Mouse (Mus musculus) brain, embryonic 14.5 days (tissue): Measurements from ENCODE around the gene Myh6. TPM values are rescaled to one million over a fixed set of nuclear protein-coding genes. Genes with fewer than 3 reads are reported as not detected.

Experiments
- DNase-seq: peaks from one replicate; pipeline ENCODE4 v3.0.0-alpha.2; 2011; ENCODE audit warnings: low read depth
- CTCF ChIP-seq: fragments of 200-500 bp; IDR thresholded peaks from 2 replicates; pipeline ENCODE4 v1.5.1; 2012; ENCODE audit warnings: inconsistent platforms, mild to moderate bottlenecking, moderate library complexity, borderline replicate concordance; ENCODE audit not compliant: insufficient read depth, insufficient read length; ENCODE audit errors: extremely low read depth
- POLR2A ChIP-seq: fragments of 200-500 bp; IDR thresholded peaks from 2 replicates; pipeline ENCODE4 v1.6.1; 2012; ENCODE audit warnings: mild to moderate bottlenecking, inconsistent platforms, borderline replicate concordance; ENCODE audit not compliant: poor library complexity, insufficient read depth, insufficient read length, severe bottlenecking; ENCODE audit errors: extremely low read depth
- polyA plus RNA-seq: library from polyadenylated mRNA; depleted of rRNA; stranded (reverse); fragments of >200 nt; gene quantifications from 2 replicates; pipeline ENCODE4 v1.2.3, GENCODE M21; 2012; rRNA removed

The Myh6 gene
- 0.05 and 0.18 TPM in 2 replicates for polyA plus RNA-seq

- TF ChIP-seq CTCF (no peak), POLR2A (no peak)
- DNase-seq, result no peak
Measured at GRCm38 (mm10) chr14:54966320-54966977, at the start of gene Myh6. Gene Myh6 (minus strand): TSS chr14:54966927.

- TF ChIP-seq POLR2A (no peak), CTCF (no peak)
- no peak for DNase-seq
Measured at GRCm38 (mm10) chr14:55015767-55016111, 49.0 kb upstream of the Myh6 start.

- DNase-seq, result peak; percentile 100
- TF ChIP-seq POLR2A (peak; percentile 56; the same call in 1 of the 2 replicates), CTCF (peak; percentile 88)
Measured at GRCm38 (mm10) chr14:55014991-55015766, 48.5 kb upstream of the Myh6 start, which contains the start of gene Ngdn. Gene Ngdn (plus strand): TSS chr14:55015454.

GRCm38 (mm10) chr14:55014591-55014990 is 47.9 kb upstream of the Myh6 start:
- DNase-seq, result no peak
- TF ChIP-seq CTCF (no peak), POLR2A (no peak)

- DNase-seq, result peak; percentile 45
- TF ChIP-seq CTCF, result peak; percentile 47; the same call in 1 of the 2 replicates
- no peak for TF ChIP-seq POLR2A
Measured at GRCm38 (mm10) chr14:55011116-55011515, 44.4 kb upstream of the Myh6 start.

GRCm38 (mm10) chr14:55008417-55008816 is 41.7 kb upstream of the Myh6 start:
- no peak for TF ChIP-seq CTCF
- TF ChIP-seq POLR2A, result no peak
- no peak for DNase-seq

GRCm38 (mm10) chr14:55007120-55007908 is 40.6 kb upstream of the Myh6 start:
- no peak for DNase-seq
- TF ChIP-seq CTCF (no peak), POLR2A (no peak)

GRCm38 (mm10) chr14:55006541-55006940 is 39.8 kb upstream of the Myh6 start:
- DNase-seq, result no peak
- TF ChIP-seq POLR2A, result no peak

GRCm38 (mm10) chr14:55005967-55006366 is 39.2 kb upstream of the Myh6 start:
- no peak for TF ChIP-seq POLR2A
- no peak for TF ChIP-seq CTCF

GRCm38 (mm10) chr14:55005506-55005905 is 38.8 kb upstream of the Myh6 start:
- no peak for DNase-seq
- TF ChIP-seq POLR2A (no peak), CTCF (no peak)

More at GRCm38 (mm10) chr14:55005967-55006366, 39.2 kb upstream of the Myh6 start:
- DNase-seq, result no peak

- peak; percentile 71 for DNase-seq
- no peak for TF ChIP-seq POLR2A
- no peak for TF ChIP-seq CTCF
Measured at GRCm38 (mm10) chr14:55003878-55004855, 37.4 kb upstream of the Myh6 start.

- no peak for TF ChIP-seq CTCF
- TF ChIP-seq POLR2A, result no peak
- DNase-seq, result no peak
Measured at GRCm38 (mm10) chr14:55002687-55003120, 36.0 kb upstream of the Myh6 start.

- no peak for DNase-seq
- TF ChIP-seq CTCF, result no peak
- no peak for TF ChIP-seq POLR2A
Measured at GRCm38 (mm10) chr14:55001938-55002686, 35.4 kb upstream of the Myh6 start.
